Mouse (Mus musculus): ENCODE measurements at regions not wholly inside any gene's neighbourhood (a gene's known extent, or its start where the extent isn't known, plus 50 kb on each side); places are given as distances from the start of the nearest gene placed in this dataset.
A peak's percentile ranks its signal among the peaks of the same experiment; 100 is the strongest.

- Histone ChIP-seq H3K27ac (replicated peaks; ENCODE audit: low read depth, low read length) (peak overlapping the region; percentile 80), H3K4me3 (ENCODE audit: insufficient read depth, low read depth, low read length) (no peak overlapping the region), H3K4me1 (ENCODE audit: control insufficient read depth, insufficient read depth, insufficient read length, low read length) (peaks cover 12% of the 10 kb centered on the region)
Observed at GRCm38 (mm10) chr2:128374253-128374566, 216.8 kb upstream of the Spdye4c start.

GRCm38 (mm10) chr2:128374926-128375325 lies 216.1 kb upstream of the Spdye4c start:
- H3K4me3 ChIP-seq (ENCODE audit: insufficient read depth, low read depth, low read length), result no peak overlapping the region

GRCm38 (mm10) chr2:128375827-128376226 lies 215.2 kb upstream of the Spdye4c start:
- H3K4me3 ChIP-seq (ENCODE audit: insufficient read depth, low read depth, low read length), result no peak overlapping the region
- peaks cover 12% of the 10 kb centered on the region for H3K4me1 ChIP-seq (ENCODE audit: control insufficient read depth, insufficient read depth, insufficient read length, low read length)
- no peak overlapping the region for H3K27ac ChIP-seq (replicated peaks; ENCODE audit: low read depth, low read length)

More at GRCm38 (mm10) chr2:128374926-128375325, 216.1 kb upstream of the Spdye4c start:
- peaks cover 12% of the 10 kb centered on the region for H3K4me1 ChIP-seq (ENCODE audit: control insufficient read depth, insufficient read depth, insufficient read length, low read length)
- H3K27ac ChIP-seq (replicated peaks; ENCODE audit: low read depth, low read length), result no peak overlapping the region

- H3K4me3 ChIP-seq (ENCODE audit: insufficient read depth, low read depth, low read length), result no peak overlapping the region
- H3K27ac ChIP-seq (replicated peaks; ENCODE audit: low read depth, low read length), result no peak overlapping the region
- peaks cover 12% of the 10 kb centered on the region for H3K4me1 ChIP-seq (ENCODE audit: control insufficient read depth, insufficient read depth, insufficient read length, low read length)
Observed at GRCm38 (mm10) chr2:128377176-128377575, 213.8 kb upstream of the Spdye4c start.

GRCm38 (mm10) chr2:128377680-128378079 lies 213.3 kb upstream of the Spdye4c start:
- Histone ChIP-seq H3K4me3 (ENCODE audit: insufficient read depth, low read depth, low read length) (no peak overlapping the region), H3K4me1 (ENCODE audit: control insufficient read depth, insufficient read depth, insufficient read length, low read length) (peaks cover 12% of the 10 kb centered on the region), H3K27ac (replicated peaks; ENCODE audit: low read depth, low read length) (no peak overlapping the region)

- Histone ChIP-seq H3K27ac (replicated peaks; ENCODE audit: low read depth, low read length) (no peak overlapping the region), H3K4me1 (ENCODE audit: control insufficient read depth, insufficient read depth, insufficient read length, low read length) (peaks cover 7% of the 10 kb centered on the region; the same call in 1 of the 2 replicates), H3K4me3 (ENCODE audit: insufficient read depth, low read depth, low read length) (no peak overlapping the region)
Observed at GRCm38 (mm10) chr2:128378456-128378855, 212.6 kb upstream of the Spdye4c start.

- Histone ChIP-seq H3K4me3 (ENCODE audit: insufficient read depth, low read depth, low read length) (no peak overlapping the region), H3K27ac (replicated peaks; ENCODE audit: low read depth, low read length) (no peak overlapping the region), H3K4me1 (ENCODE audit: control insufficient read depth, insufficient read depth, insufficient read length, low read length) (peaks cover 2% of the 10 kb centered on the region; the same call in 1 of the 2 replicates)
Observed at GRCm38 (mm10) chr2:128379151-128379550, 211.9 kb upstream of the Spdye4c start.

GRCm38 (mm10) chr2:128379554-128379953 lies 211.5 kb upstream of the Spdye4c start:
- no peak overlapping the region for H3K27ac ChIP-seq (replicated peaks; ENCODE audit: low read depth, low read length)
- H3K4me1 ChIP-seq (ENCODE audit: control insufficient read depth, insufficient read depth, insufficient read length, low read length), result no peaks in the 10 kb centered on the region
- no peak overlapping the region for H3K4me3 ChIP-seq (ENCODE audit: insufficient read depth, low read depth, low read length)

- Histone ChIP-seq H3K27ac (replicated peaks; ENCODE audit: low read depth, low read length) (no peak overlapping the region), H3K4me1 (ENCODE audit: control insufficient read depth, insufficient read depth, insufficient read length, low read length) (no peaks in the 10 kb centered on the region), H3K4me3 (ENCODE audit: insufficient read depth, low read depth, low read length) (no peak overlapping the region)
Observed at GRCm38 (mm10) chr2:128380581-128380980, 210.4 kb upstream of the Spdye4c start.

- H3K27ac ChIP-seq (replicated peaks; ENCODE audit: low read depth, low read length), result no peak overlapping the region
- no peaks in the 10 kb centered on the region for H3K4me1 ChIP-seq (ENCODE audit: control insufficient read depth, insufficient read depth, insufficient read length, low read length)
- no peak overlapping the region for H3K4me3 ChIP-seq (ENCODE audit: insufficient read depth, low read depth, low read length)
Observed at GRCm38 (mm10) chr2:128381684-128382205, 209.3 kb upstream of the Spdye4c start.

- no peak overlapping the region for H3K4me3 ChIP-seq (ENCODE audit: insufficient read depth, low read depth, low read length)
- H3K4me1 ChIP-seq (ENCODE audit: control insufficient read depth, insufficient read depth, insufficient read length, low read length), result no peaks in the 10 kb centered on the region
- no peak overlapping the region for H3K27ac ChIP-seq (replicated peaks; ENCODE audit: low read depth, low read length)
Observed at GRCm38 (mm10) chr2:128382473-128382872, 208.5 kb upstream of the Spdye4c start.

- Histone ChIP-seq H3K27ac (replicated peaks; ENCODE audit: low read depth, low read length) (no peak overlapping the region), H3K4me3 (ENCODE audit: insufficient read depth, low read depth, low read length) (no peak overlapping the region), H3K4me1 (ENCODE audit: control insufficient read depth, insufficient read depth, insufficient read length, low read length) (no peaks in the 10 kb centered on the region)
Observed at GRCm38 (mm10) chr2:128384612-128385011, 206.4 kb upstream of the Spdye4c start.

- Histone ChIP-seq H3K27ac (replicated peaks; ENCODE audit: low read depth, low read length) (no peak overlapping the region), H3K4me1 (ENCODE audit: control insufficient read depth, insufficient read depth, insufficient read length, low read length) (0 out of 2 replicates have a peak, but pooled peaks cover 2% of the 10 kb centered on the region), H3K4me3 (ENCODE audit: insufficient read depth, low read depth, low read length) (no peak overlapping the region)
Observed at GRCm38 (mm10) chr2:128386846-128387621, 204.0 kb upstream of the Spdye4c start.

GRCm38 (mm10) chr2:128387851-128388471 lies 203.0 kb upstream of the Spdye4c start:
- Histone ChIP-seq H3K4me3 (ENCODE audit: insufficient read depth, low read depth, low read length) (no peak overlapping the region), H3K4me1 (ENCODE audit: control insufficient read depth, insufficient read depth, insufficient read length, low read length) (0 out of 2 replicates have a peak, but pooled peaks cover 2% of the 10 kb centered on the region), H3K27ac (replicated peaks; ENCODE audit: low read depth, low read length) (no peak overlapping the region)

- Histone ChIP-seq H3K27ac (replicated peaks; ENCODE audit: low read depth, low read length) (no peak overlapping the region), H3K4me1 (ENCODE audit: control insufficient read depth, insufficient read depth, insufficient read length, low read length) (0 out of 2 replicates have a peak, but pooled peaks cover 2% of the 10 kb centered on the region), H3K4me3 (ENCODE audit: insufficient read depth, low read depth, low read length) (no peak overlapping the region)
Observed at GRCm38 (mm10) chr2:128388883-128389470, 202.0 kb upstream of the Spdye4c start.

Data from brown adipose tissue, adult 24 weeks (tissue).